Mouse (Mus musculus) myocyte (in vitro differentiated cells): ENCODE data around the gene Zfp414. TPM values are rescaled to one million over a fixed set of nuclear protein-coding genes. Genes with fewer than 3 reads are reported as not detected.

Experiments
- H3K27me3 ChIP-seq: one replicate; pipeline ENCODE4 v1.6.1; 2011; ENCODE audit not compliant: control insufficient read depth, insufficient read depth, insufficient read length
- H3K36me3 ChIP-seq: one replicate; pipeline ENCODE4 v1.6.1; 2011; ENCODE audit not compliant: control insufficient read depth, insufficient read depth
- H3K4me2 ChIP-seq: one replicate; pipeline ENCODE4 v1.6.1; 2011; ENCODE audit warnings: low read depth, control low read depth
- H3K4me3 ChIP-seq: one replicate; pipeline ENCODE4 v1.5.1; 2011; ENCODE audit warnings: mild to moderate bottlenecking, control low read depth, moderate library complexity
- H3K79me2 ChIP-seq: one replicate; pipeline ENCODE4 v1.6.1; 2011; ENCODE audit not compliant: control insufficient read depth, insufficient read depth
- H3ac ChIP-seq: one replicate; pipeline ENCODE4 v1.6.1; 2011; ENCODE audit not compliant: control insufficient read depth, insufficient read length
- CEBPB ChIP-seq: IDR thresholded peaks from 2 replicates; pipeline ENCODE4 v1.6.1; 2011; ENCODE audit warnings: mild to moderate bottlenecking, moderate library complexity; ENCODE audit not compliant: poor library complexity, insufficient read depth, severe bottlenecking
- E2F4 ChIP-seq: IDR thresholded peaks from one replicate; pipeline ENCODE4 v1.6.1; 2011; ENCODE audit warnings: mild to moderate bottlenecking, control low read depth, moderate library complexity; ENCODE audit not compliant: insufficient read depth
- MAX ChIP-seq: IDR thresholded peaks from one replicate; pipeline ENCODE4 v1.6.1; 2011; ENCODE audit warnings: low read depth, mild to moderate bottlenecking, control low read depth
- MYOD1 ChIP-seq, 3 experiments: IDR thresholded peaks; one replicate each; pipeline ENCODE4 v1.6.1; 2011; ENCODE audit warnings: control low read depth in 2 of 3, low read depth in 2 of 3, mild to moderate bottlenecking in 2 of 3, moderate library complexity in 1 of 3; ENCODE audit not compliant: insufficient read length in 2 of 3, control insufficient read depth in 1 of 3
- MYOG ChIP-seq, 3 experiments: IDR thresholded peaks; one replicate each; pipeline ENCODE4 v1.6.1; 2011; ENCODE audit warnings: control low read depth in 2 of 3, low read depth in 2 of 3, mild to moderate bottlenecking in 2 of 3; ENCODE audit not compliant: insufficient read length in 2 of 3, control insufficient read depth in 1 of 3, insufficient read depth in 1 of 3
- POLR2A ChIP-seq: IDR thresholded peaks from one replicate; pipeline ENCODE4 v1.6.1; 2011; ENCODE audit warnings: low read depth, mild to moderate bottlenecking, control low read depth, moderate library complexity; ENCODE audit not compliant: insufficient read length
- POLR2AphosphoS2 ChIP-seq: IDR thresholded peaks from one replicate; pipeline ENCODE4 v1.6.1; 2011; ENCODE audit warnings: low read depth, control low read depth; ENCODE audit not compliant: insufficient read length
- REST ChIP-seq: IDR thresholded peaks from one replicate; pipeline ENCODE4 v1.6.1; 2011; ENCODE audit warnings: mild to moderate bottlenecking, control low read depth, moderate library complexity; ENCODE audit not compliant: insufficient read depth, insufficient read length
- SRF ChIP-seq: IDR thresholded peaks from one replicate; pipeline ENCODE4 v1.6.1; 2011; ENCODE audit warnings: low read depth; ENCODE audit not compliant: control insufficient read depth, insufficient read length
- TCF12 ChIP-seq: IDR thresholded peaks from one replicate; pipeline ENCODE4 v1.6.1; 2011; ENCODE audit warnings: mild to moderate bottlenecking, control low read depth; ENCODE audit not compliant: poor library complexity, insufficient read depth, severe bottlenecking
- TCF3 ChIP-seq: IDR thresholded peaks from one replicate; pipeline ENCODE4 v1.6.1; 2011; ENCODE audit warnings: low read depth, control low read depth; ENCODE audit not compliant: insufficient read length
- USF1 ChIP-seq: IDR thresholded peaks from one replicate; pipeline ENCODE4 v1.6.1; 2011; ENCODE audit warnings: low read depth, mild to moderate bottlenecking, control low read depth, moderate library complexity
- polyA plus RNA-seq: library from polyadenylated mRNA; unstranded; fragments of >200 nt; fragmentation: generic; extraction: Trizol; gene quantifications from one replicate; pipeline ENCODE4 v1.2.1, GENCODE M21; 2012; ENCODE audit warnings: missing spikeins

Gene Zfp414
- polyA plus RNA-seq, 1 experiment, result 21.9 TPM

DNA sequence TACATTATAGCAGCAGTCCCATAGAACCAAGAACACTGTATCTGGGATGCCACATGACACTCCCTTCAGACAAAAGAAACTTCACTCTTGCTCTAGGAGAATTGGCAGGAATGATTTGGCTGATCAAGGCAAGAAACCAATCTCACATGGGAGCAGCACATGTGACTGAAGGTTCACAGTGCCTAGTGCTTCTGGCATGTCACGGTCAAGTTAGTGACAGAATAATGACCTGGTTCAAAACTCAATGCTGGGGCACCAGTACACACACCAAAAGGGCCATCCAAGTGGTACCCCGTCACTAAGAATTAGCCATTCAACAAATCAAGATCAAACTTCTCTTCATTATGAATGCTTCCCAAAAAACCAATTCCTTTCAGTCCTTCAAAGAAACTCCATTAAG, 47.2 kb downstream of the Zfp414 start:
- TF ChIP-seq MAX (no peak), REST (no peak), TCF12 (no peak), CEBPB (no peak), TCF3 (no peak), USF1 (no peak), MYOG (IDR thresholded peaks at IDR 0.05; ENCODE audit: control insufficient read depth in 1 of 3, insufficient read depth in 1 of 3, insufficient read length in 2 of 3, low read depth in 2 of 3) (no peak), POLR2A (no peak), POLR2AphosphoS2 (no peak)
- Histone ChIP-seq H3K79me2 (peaks cover 100% of the 10 kb centered on the region), H3K27me3 (no peaks in the 10 kb centered on the region)

DNA sequence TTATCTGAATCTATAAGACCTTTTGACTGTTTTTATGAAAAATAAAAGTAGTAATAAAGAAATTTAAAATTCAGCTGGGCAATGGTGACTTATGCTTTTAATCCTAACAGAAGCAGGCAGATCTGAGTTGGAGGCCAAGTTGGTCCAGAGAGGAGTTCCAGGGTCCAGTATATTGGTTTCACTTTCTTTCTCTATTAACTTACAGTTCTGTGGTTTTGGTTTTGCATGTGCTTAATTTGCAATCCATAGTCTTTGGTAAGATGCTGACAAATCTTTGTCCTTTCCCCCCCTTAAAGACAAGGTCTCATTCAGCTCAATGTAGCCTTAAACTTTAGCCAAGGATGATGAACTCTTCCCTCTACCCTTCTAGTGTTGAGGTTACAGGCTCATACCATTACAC, 49.9 kb downstream of the Zfp414 start:
- Histone ChIP-seq H3K79me2 (peaks cover 100% of the 10 kb centered on the region), H3K4me3 (no peak overlapping the region), H3ac (no peak overlapping the region), H3K36me3 (peaks cover 18% of the 10 kb centered on the region), H3K4me2 (no peak overlapping the region), H3K27me3 (no peaks in the 10 kb centered on the region)
- TF ChIP-seq MYOG (IDR thresholded peaks at IDR 0.05; ENCODE audit: control insufficient read depth in 1 of 3, insufficient read depth in 1 of 3, insufficient read length in 2 of 3, low read depth in 2 of 3) (no peak), E2F4 (no peak), TCF12 (no peak), REST (no peak), USF1 (no peak), CEBPB (no peak), TCF3 (no peak), POLR2A (no peak), MYOD1 (IDR thresholded peaks at IDR 0.05; ENCODE audit: control insufficient read depth in 1 of 3, insufficient read length in 2 of 3, low read depth in 2 of 3) (no peak), POLR2AphosphoS2 (no peak), MAX (no peak), SRF (no peak)

More for the DNA sequence above, 47.2 kb downstream of the Zfp414 start:
- H3ac ChIP-seq, result no peak overlapping the region
- H3K36me3 ChIP-seq, result peaks cover 18% of the 10 kb centered on the region
- H3K4me2 ChIP-seq, result no peak overlapping the region
- no peak overlapping the region for H3K4me3 ChIP-seq

Other genes starting within 250 kb of the Zfp414 start
- 0.90 TPM for gene Zfp101, start 234.4 kb upstream of the Zfp414 start, polyA plus RNA-seq
- gene Actl9, start 196.2 kb upstream of the Zfp414 start, polyA plus RNA-seq, result not detected
- gene Adamts10, start 104.9 kb upstream of the Zfp414 start, polyA plus RNA-seq, result 4.5 TPM
- gene Myo1f, start 73.4 kb upstream of the Zfp414 start, polyA plus RNA-seq, result not detected
- 0.41 TPM for gene Pram1, start 9.0 kb downstream of the Zfp414 start, polyA plus RNA-seq
- gene Hnrnpm, start 57.8 kb downstream of the Zfp414 start, polyA plus RNA-seq, result 68.2 TPM
- 51.5 TPM for gene March2, start 89.6 kb downstream of the Zfp414 start, polyA plus RNA-seq
- 126 TPM for gene Rab11b, start 131.4 kb downstream of the Zfp414 start, polyA plus RNA-seq
- 42.8 TPM for gene Angptl4, start 152.7 kb downstream of the Zfp414 start, polyA plus RNA-seq
- gene Kank3, start 181.4 kb downstream of the Zfp414 start, polyA plus RNA-seq, result 8.3 TPM
- 6,768 TPM for gene Rps28, start 195.5 kb downstream of the Zfp414 start, polyA plus RNA-seq
- gene Ndufa7, start 195.5 kb downstream of the Zfp414 start, polyA plus RNA-seq, result 614 TPM
- 83.1 TPM for gene Cd320, start 214.0 kb downstream of the Zfp414 start, polyA plus RNA-seq
- not detected for gene Gm7029, start 244.7 kb downstream of the Zfp414 start, polyA plus RNA-seq